In genomic region chr6:134332718-134333432, GRCm38 (mm10) we compare ENCODE assay signal across 11 mouse cellular contexts.
A peak's percentile ranks its signal among the peaks of the same experiment; 100 is the strongest.
DNase-seq lines count a peak whose midpoint lies in the region; ATAC-seq and TF ChIP-seq lines count a peak whose summit lies in the region.
"Had no signal": no experiment of that assay in that cellular context is flagged by ENCODE, and none has a peak within 500 bp of the region (broad histone marks: within the 10 kb centered on the region; RNA-seq: fewer than 3 reads in every experiment).

No protein-coding gene starts in this region.

- TF ChIP-seq EP300 in heart, postnatal 0 days (IDR thresholded peaks at IDR 0.05; ENCODE audit: low read depth): no peak

- no peak overlapping the region for H3K9ac ChIP-seq in heart, postnatal 0 days (replicated peaks; ENCODE audit: low read depth, low read length)
- no peak overlapping the region for H3K9ac ChIP-seq in hindbrain, postnatal 0 days (replicated peaks; ENCODE audit: low read length)
- H3K9ac ChIP-seq: neural tube, embryonic 12.5 days had no signal

- peak overlapping the region; percentile 30; the same call in 1 of the 2 replicates for H3K4me2 ChIP-seq in heart, postnatal 0 days (ENCODE audit: low read depth, low read length)
- no peak overlapping the region for H3K4me2 ChIP-seq in hindbrain, postnatal 0 days (ENCODE audit: low read depth, low read length)
- H3K4me2 ChIP-seq: neural tube, embryonic 12.5 days had no signal

- no peak for ATAC-seq in heart, postnatal 0 days (ENCODE audit: insufficient read depth, low read depth)
- peak; percentile 89 for ATAC-seq in megakaryocyte, adult 5-6 weeks (ENCODE audit: poor library complexity, severe bottlenecking)
- ATAC-seq in hindbrain, postnatal 0 days: no peak

- no peak overlapping the region for H3K27ac ChIP-seq in heart, postnatal 0 days (ENCODE audit: low read depth)
- H3K27ac ChIP-seq in hindbrain, postnatal 0 days: no peak overlapping the region
- H3K27ac ChIP-seq: forebrain, embryonic 10.5 days; neural tube, embryonic 12.5 days had no signal

- no peak overlapping the region for H3K4me3 ChIP-seq in heart, postnatal 0 days (ENCODE audit: low read depth, low read length)
- no peak overlapping the region for H3K4me3 ChIP-seq in hindbrain, postnatal 0 days (ENCODE audit: low read length)
- H3K4me3 ChIP-seq: forebrain, embryonic 10.5 days; neural tube, embryonic 12.5 days had no signal

- no peaks in the 10 kb centered on the region for H3K4me1 ChIP-seq in heart, postnatal 0 days (ENCODE audit: control insufficient read depth, insufficient read depth)
- no peaks in the 10 kb centered on the region for H3K4me1 ChIP-seq in hindbrain, postnatal 0 days (ENCODE audit: insufficient read depth, low read length)
- H3K4me1 ChIP-seq: neural tube, embryonic 12.5 days had no signal

- 45% methylated on average over 15 of the region's 15 CpGs for WGBS in heart, postnatal 0 days
- 86% methylated on average over 15 of the region's 15 CpGs for WGBS in hindbrain, postnatal 0 days

- H3K27me3 ChIP-seq in heart, postnatal 0 days (ENCODE audit: control insufficient read depth, insufficient read depth, low read length): no peaks in the 10 kb centered on the region
- H3K27me3 ChIP-seq in hindbrain, postnatal 0 days (ENCODE audit: insufficient read depth, low read length): no peaks in the 10 kb centered on the region
- H3K27me3 ChIP-seq: neural tube, embryonic 12.5 days had no signal

- peak; percentile 90 for DNase-seq in heart, adult 11 months
- no peak for DNase-seq in heart, adult 9 months (ENCODE audit: low spot score in 2 of 2)
- peak; percentile 83 for DNase-seq in 416B (ENCODE audit: low read depth)
- no peak for DNase-seq in heart, postnatal 0 days (ENCODE audit: low spot score)
- DNase-seq in hindbrain, postnatal 0 days (ENCODE audit: low spot score): no peak
- no peak for DNase-seq in urinary bladder, adult 2 months (ENCODE audit: low spot score)
- no peak for DNase-seq in left cerebral cortex, adult 11 months (ENCODE audit: low spot score)
- DNase-seq: right cerebral cortex, postnatal 14 days had no signal

- H3K9me3 ChIP-seq in heart, postnatal 0 days (replicated peaks; ENCODE audit: control insufficient read depth, low read length): no peaks in the 10 kb centered on the region
- H3K9me3 ChIP-seq in hindbrain, postnatal 0 days (ENCODE audit: low read length): no peaks in the 10 kb centered on the region
- H3K9me3 ChIP-seq: forebrain, embryonic 10.5 days; neural tube, embryonic 12.5 days had no signal

- no peaks in the 10 kb centered on the region for H3K36me3 ChIP-seq in heart, postnatal 0 days (replicated peaks; ENCODE audit: control insufficient read depth, insufficient read depth, low read length)
- no peaks in the 10 kb centered on the region for H3K36me3 ChIP-seq in hindbrain, postnatal 0 days (ENCODE audit: insufficient read depth, low read length)
- H3K36me3 ChIP-seq: forebrain, embryonic 10.5 days; neural tube, embryonic 12.5 days had no signal

- no peak for TF ChIP-seq CTCF in heart, postnatal 0 days (IDR thresholded peaks at IDR 0.05; ENCODE audit: low read depth)
- TF ChIP-seq CTCF in hindbrain, postnatal 0 days (IDR thresholded peaks at IDR 0.05; ENCODE audit: low read depth): no peak

Comparison
In these comparisons a context has a peak if more than half of its experiments do, and no peak if none do; other contexts are left out.
1. DNase-seq: peak in heart, adult 11 months (single experiment) and 416B (single experiment); none in heart, adult 9 months (0 of 2), heart, postnatal 0 days (single experiment), hindbrain, postnatal 0 days (single experiment), urinary bladder, adult 2 months (single experiment) and left cerebral cortex, adult 11 months (single experiment).